Mouse (Mus musculus): ENCODE results near the gene Gabpb2. TPM values are rescaled to one million over a fixed set of nuclear protein-coding genes. Genes with fewer than 3 reads are reported as not detected.

Gabpb2 gene
- polyA plus RNA-seq, 1 experiment from 2014 or later: 7.0 TPM

- Histone ChIP-seq H3K27ac (ENCODE audit: low read length) (no peak overlapping the region), H3K4me1 (ENCODE audit: control insufficient read depth, low read depth, low read length) (peaks cover 6% of the 10 kb centered on the region; the same call in 1 of the 2 replicates), H3K9me3 (replicated peaks; ENCODE audit: control insufficient read depth, low read length) (no peaks in the 10 kb centered on the region), H3K4me3 (ENCODE audit: low read depth, low read length) (no peak overlapping the region), H3K36me3 (ENCODE audit: control insufficient read depth, insufficient read depth) (peaks cover 25% of the 10 kb centered on the region), H3K9ac (ENCODE audit: low read depth, low read length) (no peak overlapping the region), H3K27me3 (ENCODE audit: control insufficient read depth, insufficient read depth, low read depth, low read length) (no peaks in the 10 kb centered on the region), H3K4me2 (ENCODE audit: low read depth, low read length) (no peak overlapping the region)
- ATAC-seq (ENCODE audit: low read depth): no peak
- WGBS (ENCODE audit: insufficient replicate concordance): 88% methylated on average over 2 of the region's 2 CpGs
Observed at GRCm38 (mm10) chr3:95210585-95210984, 7.1 kb downstream of the Gabpb2 start.

GRCm38 (mm10) chr3:95208286-95208685, 9.4 kb downstream of the Gabpb2 start:
- 92% methylated on average over 4 of the region's 4 CpGs for WGBS (ENCODE audit: insufficient replicate concordance)
- H3K36me3 ChIP-seq (ENCODE audit: control insufficient read depth, insufficient read depth): peaks cover 36% of the 10 kb centered on the region
- no peak overlapping the region for H3K4me3 ChIP-seq (ENCODE audit: low read depth, low read length)
- H3K27me3 ChIP-seq (ENCODE audit: control insufficient read depth, insufficient read depth, low read depth, low read length): no peaks in the 10 kb centered on the region
- H3K9me3 ChIP-seq (replicated peaks; ENCODE audit: control insufficient read depth, low read length): no peaks in the 10 kb centered on the region
- ATAC-seq (ENCODE audit: low read depth): no peak
- no peak overlapping the region for H3K9ac ChIP-seq (ENCODE audit: low read depth, low read length)
- H3K4me2 ChIP-seq (ENCODE audit: low read depth, low read length): no peak overlapping the region
- no peak overlapping the region for H3K27ac ChIP-seq (ENCODE audit: low read length)
- H3K4me1 ChIP-seq (ENCODE audit: control insufficient read depth, low read depth, low read length): no peaks in the 10 kb centered on the region; the same call in 1 of the 2 replicates

- H3K4me2 ChIP-seq (ENCODE audit: low read depth, low read length): no peak overlapping the region
- no peaks in the 10 kb centered on the region for H3K4me1 ChIP-seq (ENCODE audit: control insufficient read depth, low read depth, low read length)
- H3K9ac ChIP-seq (ENCODE audit: low read depth, low read length): no peak overlapping the region
- no peak overlapping the region for H3K27ac ChIP-seq (ENCODE audit: low read length)
- no peak overlapping the region for H3K4me3 ChIP-seq (ENCODE audit: low read depth, low read length)
- 88% methylated on average over 6 of the region's 6 CpGs for WGBS (ENCODE audit: insufficient replicate concordance)
- H3K27me3 ChIP-seq (ENCODE audit: control insufficient read depth, insufficient read depth, low read depth, low read length): no peaks in the 10 kb centered on the region
- ATAC-seq (ENCODE audit: low read depth): no peak
- peaks cover 70% of the 10 kb centered on the region for H3K36me3 ChIP-seq (ENCODE audit: control insufficient read depth, insufficient read depth)
- no peaks in the 10 kb centered on the region for H3K9me3 ChIP-seq (replicated peaks; ENCODE audit: control insufficient read depth, low read length)
Observed at GRCm38 (mm10) chr3:95203880-95204279, 13.8 kb downstream of the Gabpb2 start.

- Histone ChIP-seq H3K27me3 (ENCODE audit: control insufficient read depth, insufficient read depth, low read depth, low read length) (no peaks in the 10 kb centered on the region), H3K36me3 (ENCODE audit: control insufficient read depth, insufficient read depth) (peaks cover 80% of the 10 kb centered on the region), H3K4me1 (ENCODE audit: control insufficient read depth, low read depth, low read length) (no peaks in the 10 kb centered on the region), H3K9me3 (replicated peaks; ENCODE audit: control insufficient read depth, low read length) (no peaks in the 10 kb centered on the region), H3K4me2 (ENCODE audit: low read depth, low read length) (no peak overlapping the region), H3K9ac (ENCODE audit: low read depth, low read length) (no peak overlapping the region), H3K4me3 (ENCODE audit: low read depth, low read length) (no peak overlapping the region), H3K27ac (ENCODE audit: low read length) (no peak overlapping the region)
- WGBS (ENCODE audit: insufficient replicate concordance): 76% methylated on average over 2 of the region's 2 CpGs
- ATAC-seq (ENCODE audit: low read depth): no peak
Observed at GRCm38 (mm10) chr3:95200562-95200961, 17.2 kb downstream of the Gabpb2 start.

- WGBS (ENCODE audit: insufficient replicate concordance): 87% methylated on average over 7 of the region's 7 CpGs
Observed at GRCm38 (mm10) chr3:95200132-95200531, 17.6 kb downstream of the Gabpb2 start.

GRCm38 (mm10) chr3:95199101-95199500, 18.6 kb downstream of the Gabpb2 start:
- H3K36me3 ChIP-seq (ENCODE audit: control insufficient read depth, insufficient read depth): peaks cover 75% of the 10 kb centered on the region
- no peaks in the 10 kb centered on the region for H3K4me1 ChIP-seq (ENCODE audit: control insufficient read depth, low read depth, low read length)
- WGBS (ENCODE audit: insufficient replicate concordance): 63% methylated on average over 1 of the region's 1 CpGs
- H3K4me3 ChIP-seq (ENCODE audit: low read depth, low read length): no peak overlapping the region
- ATAC-seq (ENCODE audit: low read depth): no peak
- no peak overlapping the region for H3K27ac ChIP-seq (ENCODE audit: low read length)
- H3K9me3 ChIP-seq (replicated peaks; ENCODE audit: control insufficient read depth, low read length): no peaks in the 10 kb centered on the region
- no peak overlapping the region for H3K9ac ChIP-seq (ENCODE audit: low read depth, low read length)
- H3K4me2 ChIP-seq (ENCODE audit: low read depth, low read length): no peak overlapping the region
- no peaks in the 10 kb centered on the region for H3K27me3 ChIP-seq (ENCODE audit: control insufficient read depth, insufficient read depth, low read depth, low read length)

More at GRCm38 (mm10) chr3:95200132-95200531, 17.6 kb downstream of the Gabpb2 start:
- no peak overlapping the region for H3K27ac ChIP-seq (ENCODE audit: low read length)
- no peaks in the 10 kb centered on the region for H3K4me1 ChIP-seq (ENCODE audit: control insufficient read depth, low read depth, low read length)
- H3K27me3 ChIP-seq (ENCODE audit: control insufficient read depth, insufficient read depth, low read depth, low read length): no peaks in the 10 kb centered on the region
- no peaks in the 10 kb centered on the region for H3K9me3 ChIP-seq (replicated peaks; ENCODE audit: control insufficient read depth, low read length)
- no peak overlapping the region for H3K9ac ChIP-seq (ENCODE audit: low read depth, low read length)
- H3K4me2 ChIP-seq (ENCODE audit: low read depth, low read length): no peak overlapping the region
- no peak for ATAC-seq (ENCODE audit: low read depth)
- no peak overlapping the region for H3K4me3 ChIP-seq (ENCODE audit: low read depth, low read length)
- H3K36me3 ChIP-seq (ENCODE audit: control insufficient read depth, insufficient read depth): peaks cover 78% of the 10 kb centered on the region

- Histone ChIP-seq H3K4me3 (ENCODE audit: low read depth, low read length) (no peak overlapping the region), H3K9ac (ENCODE audit: low read depth, low read length) (no peak overlapping the region), H3K4me1 (ENCODE audit: control insufficient read depth, low read depth, low read length) (no peaks in the 10 kb centered on the region), H3K9me3 (replicated peaks; ENCODE audit: control insufficient read depth, low read length) (no peaks in the 10 kb centered on the region), H3K27ac (ENCODE audit: low read length) (no peak overlapping the region), H3K4me2 (ENCODE audit: low read depth, low read length) (no peak overlapping the region), H3K36me3 (ENCODE audit: control insufficient read depth, insufficient read depth) (peaks cover 56% of the 10 kb centered on the region), H3K27me3 (ENCODE audit: control insufficient read depth, insufficient read depth, low read depth, low read length) (no peaks in the 10 kb centered on the region)
- 80% methylated on average over 2 of the region's 2 CpGs for WGBS (ENCODE audit: insufficient replicate concordance)
- no peak for ATAC-seq (ENCODE audit: low read depth)
Observed at GRCm38 (mm10) chr3:95195772-95196171, 21.9 kb downstream of the Gabpb2 start.

- Histone ChIP-seq H3K9me3 (replicated peaks; ENCODE audit: control insufficient read depth, low read length) (no peaks in the 10 kb centered on the region), H3K4me3 (ENCODE audit: low read depth, low read length) (no peak overlapping the region), H3K4me1 (ENCODE audit: control insufficient read depth, low read depth, low read length) (no peaks in the 10 kb centered on the region), H3K4me2 (ENCODE audit: low read depth, low read length) (no peak overlapping the region), H3K27me3 (ENCODE audit: control insufficient read depth, insufficient read depth, low read depth, low read length) (no peaks in the 10 kb centered on the region), H3K36me3 (ENCODE audit: control insufficient read depth, insufficient read depth) (peaks cover 54% of the 10 kb centered on the region), H3K9ac (ENCODE audit: low read depth, low read length) (no peak overlapping the region), H3K27ac (ENCODE audit: low read length) (no peak overlapping the region)
- WGBS (ENCODE audit: insufficient replicate concordance): 81% methylated on average over 6 of the region's 6 CpGs
- ATAC-seq (ENCODE audit: low read depth): no peak
Observed at GRCm38 (mm10) chr3:95194721-95195135, 23.0 kb downstream of the Gabpb2 start.

- Histone ChIP-seq H3K36me3 (ENCODE audit: control insufficient read depth, insufficient read depth) (peaks cover 68% of the 10 kb centered on the region), H3K27me3 (ENCODE audit: control insufficient read depth, insufficient read depth, low read depth, low read length) (no peaks in the 10 kb centered on the region), H3K9me3 (replicated peaks; ENCODE audit: control insufficient read depth, low read length) (no peaks in the 10 kb centered on the region), H3K9ac (ENCODE audit: low read depth, low read length) (no peak overlapping the region), H3K4me1 (ENCODE audit: control insufficient read depth, low read depth, low read length) (no peaks in the 10 kb centered on the region), H3K4me2 (ENCODE audit: low read depth, low read length) (no peak overlapping the region), H3K4me3 (ENCODE audit: low read depth, low read length) (no peak overlapping the region), H3K27ac (ENCODE audit: low read length) (no peak overlapping the region)
- ATAC-seq (ENCODE audit: low read depth): no peak
- 89% methylated on average over 6 of the region's 6 CpGs for WGBS (ENCODE audit: insufficient replicate concordance)
Observed at GRCm38 (mm10) chr3:95186888-95187287, 30.8 kb downstream of the Gabpb2 start.
